11 mouse cellular contexts compared by ENCODE assay signal in the genomic region with DNA sequence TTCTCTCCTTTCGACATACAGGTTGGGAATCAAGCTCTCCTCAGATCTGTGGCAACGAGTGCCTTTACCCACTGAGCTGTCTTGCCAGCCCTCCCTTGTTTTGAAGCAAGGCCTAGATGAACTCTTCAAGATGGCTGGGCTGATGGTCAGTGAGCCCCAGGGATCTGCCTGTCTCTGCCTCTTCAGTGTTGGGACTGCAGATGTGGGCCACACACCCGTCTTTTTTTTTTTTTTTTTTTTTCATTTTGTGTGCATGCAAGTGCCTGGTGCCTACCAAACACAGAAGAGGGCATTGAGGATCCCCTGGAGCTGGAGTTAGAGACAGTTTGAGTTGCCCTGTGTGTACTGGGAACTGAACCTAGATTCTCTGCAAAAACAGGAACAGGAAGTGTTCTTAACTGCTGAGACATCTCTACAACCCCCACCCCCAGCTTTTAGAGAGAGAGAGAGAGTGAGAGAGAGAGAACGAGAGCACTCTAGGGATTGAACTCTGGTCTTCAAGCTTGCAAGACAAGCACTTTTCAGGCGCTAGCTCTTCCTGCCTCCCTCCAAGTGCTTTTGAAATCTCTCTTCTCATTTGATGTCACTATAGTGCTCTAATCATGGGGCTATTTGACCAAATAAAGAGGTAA. TPM values are rescaled to one million over a fixed set of nuclear protein-coding genes. Genes with fewer than 3 reads are reported as not detected.
DNase-seq lines count a peak whose midpoint lies in the region; ATAC-seq lines count a peak whose summit lies in the region.
"Had no signal": no experiment of that assay in that cellular context is flagged by ENCODE, and none has a peak within 500 bp of the region (broad histone marks: within the 10 kb centered on the region; RNA-seq: fewer than 3 reads in every experiment).

No protein-coding gene starts in this region.

- no peak overlapping the region for H3K4me3 ChIP-seq in hindbrain, embryonic 10.5 days
- no peak overlapping the region for H3K4me3 ChIP-seq in hindbrain, embryonic 16.5 days (ENCODE audit: low read length)
- no peak overlapping the region for H3K4me3 ChIP-seq in liver, embryonic 11.5 days (ENCODE audit: low read depth, low read length)
- H3K4me3 ChIP-seq: embryonic facial prominence, embryonic 12.5 days; layer of hippocampus, adult 2 months had no signal

- H3K4me1 ChIP-seq in hindbrain, embryonic 10.5 days (replicated peaks) = peaks cover 29% of the 10 kb centered on the region
- H3K4me1 ChIP-seq in hindbrain, embryonic 16.5 days (ENCODE audit: control insufficient read depth, insufficient read depth, low read depth, low read length) = no peaks in the 10 kb centered on the region
- H3K4me1 ChIP-seq in liver, embryonic 11.5 days (replicated peaks; ENCODE audit: control insufficient read depth, insufficient read depth, low read length) = peaks cover 19% of the 10 kb centered on the region

- H3K27ac ChIP-seq in hindbrain, embryonic 10.5 days = peak overlapping the region; percentile 43; the same call in 1 of the 2 replicates
- H3K27ac ChIP-seq in hindbrain, embryonic 16.5 days (ENCODE audit: low read depth, low read length) = no peak overlapping the region
- peak overlapping the region; percentile 54; the same call in 1 of the 2 replicates for H3K27ac ChIP-seq in liver, embryonic 11.5 days (ENCODE audit: low read depth, low read length)
- H3K27ac ChIP-seq: embryonic facial prominence, embryonic 12.5 days; layer of hippocampus, adult 2 months had no signal

- no peaks in the 10 kb centered on the region for H3K27me3 ChIP-seq in hindbrain, embryonic 10.5 days (ENCODE audit: insufficient read depth, poor library complexity, severe bottlenecking)
- no peaks in the 10 kb centered on the region for H3K27me3 ChIP-seq in hindbrain, embryonic 16.5 days (replicated peaks; ENCODE audit: control insufficient read depth, insufficient read depth, low read length)
- H3K27me3 ChIP-seq in liver, embryonic 11.5 days (replicated peaks; ENCODE audit: control insufficient read depth, insufficient read depth, low read length) = no peaks in the 10 kb centered on the region
- H3K27me3 ChIP-seq: embryonic facial prominence, embryonic 12.5 days had no signal

- no peaks in the 10 kb centered on the region for H3K36me3 ChIP-seq in hindbrain, embryonic 10.5 days
- no peaks in the 10 kb centered on the region for H3K36me3 ChIP-seq in hindbrain, embryonic 16.5 days (ENCODE audit: control insufficient read depth, insufficient read depth, low read length)
- no peaks in the 10 kb centered on the region for H3K36me3 ChIP-seq in liver, embryonic 11.5 days (ENCODE audit: control insufficient read depth, insufficient read depth, low read length)
- H3K36me3 ChIP-seq: embryonic facial prominence, embryonic 12.5 days had no signal

- no peak for ATAC-seq in hindbrain, embryonic 16.5 days
- no peak for ATAC-seq in liver, embryonic 11.5 days (replicated peaks; ENCODE audit: low FRiP score)
- ATAC-seq in cerebellum, adult (ENCODE audit: insufficient number of reproducible peaks, low FRiP score, low TSS enrichment) = no peak

- no peak overlapping the region for H3K9ac ChIP-seq in hindbrain, embryonic 16.5 days (ENCODE audit: low read depth, low read length)
- H3K9ac ChIP-seq in liver, embryonic 11.5 days (ENCODE audit: low read depth, low read length) = no peak overlapping the region
- H3K9ac ChIP-seq: embryonic facial prominence, embryonic 12.5 days had no signal

- H3K9me3 ChIP-seq in hindbrain, embryonic 10.5 days = no peaks in the 10 kb centered on the region
- H3K9me3 ChIP-seq in hindbrain, embryonic 16.5 days (ENCODE audit: control insufficient read depth, low read length) = no peaks in the 10 kb centered on the region
- H3K9me3 ChIP-seq in liver, embryonic 11.5 days (ENCODE audit: control insufficient read depth, low read length) = no peaks in the 10 kb centered on the region
- H3K9me3 ChIP-seq: embryonic facial prominence, embryonic 12.5 days had no signal

- H3K4me2 ChIP-seq in hindbrain, embryonic 16.5 days (ENCODE audit: low read length) = no peak overlapping the region
- H3K4me2 ChIP-seq in liver, embryonic 11.5 days = no peak overlapping the region
- H3K4me2 ChIP-seq: embryonic facial prominence, embryonic 12.5 days had no signal

- no peak for DNase-seq in hindbrain, embryonic 10.5 days (ENCODE audit: low spot score)
- peak; percentile 14 for DNase-seq in thymus, postnatal 0 days (ENCODE audit: low spot score)
- no peak for DNase-seq in thymus, postnatal 25 days
- no peak for DNase-seq in liver, embryonic 11.5 days (ENCODE audit: low spot score)
- DNase-seq in yolk sac, embryonic 10.5 days (ENCODE audit: low spot score) = peak; percentile 82
- DNase-seq in frontal cortex, postnatal 14 days (ENCODE audit: low spot score in 2 of 2) = no peak
- DNase-seq: thymus, postnatal 14 days had no signal

- WGBS in hindbrain, embryonic 10.5 days = 72% methylated on average over 5 of the region's 5 CpGs
- 69% methylated on average over 5 of the region's 5 CpGs for WGBS in hindbrain, embryonic 16.5 days
- 60% methylated on average over 5 of the region's 5 CpGs for WGBS in liver, embryonic 11.5 days

RNA-seq across cellular contexts. Expression of gene Gpx3, which starts 17.9 kb away (rescaled TPM):
- polyA plus RNA-seq in hindbrain, embryonic 10.5 days (2016; fragmentation: Nextera tagmentation; extraction: Ambion mirVana) = 108 and 121 TPM in 2 replicates
- 78.5 and 78.8 TPM in 2 replicates for polyA plus RNA-seq in hindbrain, embryonic 16.5 days (2015; fragmentation: Nextera tagmentation; extraction: Ambion mirVana)
- 17.0 and 20.4 TPM in 2 replicates for polyA plus RNA-seq in thymus, postnatal 0 days (2015; fragmentation: Nextera tagmentation; extraction: Ambion mirVana)
- polyA plus RNA-seq in liver, embryonic 11.5 days (2014; fragmentation: Nextera tagmentation; extraction: Ambion mirVana) = 84.0 and 89.6 TPM in 2 replicates

RNA-seq across cellular contexts. Expression of gene Hint1, which starts 18.1 kb away (rescaled TPM):
- 626 and 627 TPM in 2 replicates for polyA plus RNA-seq in hindbrain, embryonic 10.5 days (2016; fragmentation: Nextera tagmentation; extraction: Ambion mirVana)
- 728 and 827 TPM in 2 replicates for polyA plus RNA-seq in hindbrain, embryonic 16.5 days (2015; fragmentation: Nextera tagmentation; extraction: Ambion mirVana)
- polyA plus RNA-seq in thymus, postnatal 0 days (2015; fragmentation: Nextera tagmentation; extraction: Ambion mirVana) = 767 and 806 TPM in 2 replicates
- 587 and 600 TPM in 2 replicates for polyA plus RNA-seq in liver, embryonic 11.5 days (2014; fragmentation: Nextera tagmentation; extraction: Ambion mirVana)

RNA-seq across cellular contexts. Expression of gene Lyrm7, which starts 23.6 kb away (rescaled TPM):
- polyA plus RNA-seq in hindbrain, embryonic 10.5 days (2016; fragmentation: Nextera tagmentation; extraction: Ambion mirVana) = 3.0 and 5.2 TPM in 2 replicates
- polyA plus RNA-seq in hindbrain, embryonic 16.5 days (2015; fragmentation: Nextera tagmentation; extraction: Ambion mirVana) = 10.4 and 10.6 TPM in 2 replicates
- 18.5 and 23.7 TPM in 2 replicates for polyA plus RNA-seq in thymus, postnatal 0 days (2015; fragmentation: Nextera tagmentation; extraction: Ambion mirVana)
- polyA plus RNA-seq in liver, embryonic 11.5 days (2014; fragmentation: Nextera tagmentation; extraction: Ambion mirVana) = 9.4 and 11.3 TPM in 2 replicates

Comparison
In these comparisons a context has a peak if more than half of its experiments do, and no peak if none do; other contexts are left out.
1. DNase-seq: peak in thymus, postnatal 0 days (single experiment) and yolk sac, embryonic 10.5 days (single experiment); none in hindbrain, embryonic 10.5 days (single experiment), thymus, postnatal 25 days (single experiment), liver, embryonic 11.5 days (single experiment) and frontal cortex, postnatal 14 days (0 of 2).